Mouse (Mus musculus) kidney, postnatal 14 days (tissue): ENCODE measurements around the gene Trp53i11.

Source experiments
- DNase-seq: peaks from one replicate; pipeline ENCODE4 v3.0.0; 2022; ENCODE audit warnings: mixed read lengths

The Trp53i11 gene

GRCm38 (mm10) chr2:93243439-93244089 lies 56.2 kb downstream of the Trp53i11 start:
- no peak for DNase-seq

- no peak for DNase-seq
These were observed 56.7 kb downstream of the Trp53i11 start for GRCm38 (mm10) chr2:93244090-93244443.

- no peak for DNase-seq
These were observed 61.7 kb downstream of the Trp53i11 start for GRCm38 (mm10) chr2:93249058-93249457.

- DNase-seq: no peak
These were observed 63.3 kb downstream of the Trp53i11 start for GRCm38 (mm10) chr2:93250611-93251010.
